24 mouse cellular contexts compared by ENCODE assay signal in the genomic region with DNA sequence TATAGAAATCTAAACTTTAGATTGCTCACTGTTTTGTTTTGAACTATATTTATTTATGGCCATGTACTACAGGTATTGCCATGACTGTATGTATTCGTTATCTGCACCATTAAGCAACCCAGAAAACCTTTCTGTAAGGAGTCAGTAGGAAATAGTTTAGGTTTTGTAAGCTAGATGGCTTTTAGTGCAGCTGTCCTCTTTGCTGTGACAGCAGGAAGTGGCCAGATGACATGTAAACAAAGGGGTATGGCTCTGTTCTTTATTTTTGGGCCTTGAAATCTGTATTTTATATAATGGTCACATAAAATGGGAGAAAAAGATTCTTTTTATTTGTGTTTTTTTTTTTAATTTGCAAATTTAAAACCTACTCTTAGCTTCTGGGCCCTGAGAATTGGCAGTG.
DNase-seq lines count a peak whose midpoint lies in the region; ATAC-seq lines count a peak whose summit lies in the region.
"Had no signal": no experiment of that assay in that cellular context is flagged by ENCODE, and none has a peak within 500 bp of the region (broad histone marks: within the 10 kb centered on the region; RNA-seq: fewer than 3 reads in every experiment).

No protein-coding gene starts in this region.

- no peak overlapping the region for H3K4me2 ChIP-seq in hindbrain, embryonic 12.5 days (replicated peaks)
- H3K4me2 ChIP-seq: heart, embryonic 12.5 days; heart, embryonic 15.5 days; hindbrain, embryonic 14.5 days had no signal

- ATAC-seq in activated CD4-positive, CD25-positive, alpha-beta regulatory T cell, adult 4 months = peak; percentile 36
- ATAC-seq in hindbrain, embryonic 12.5 days (ENCODE audit: low FRiP score) = no peak
- ATAC-seq: forebrain, embryonic 14.5 days; forebrain, postnatal 0 days; hindbrain, postnatal 0 days; intestine, postnatal 0 days had no signal

- no peaks in the 10 kb centered on the region for H3K27me3 ChIP-seq in hindbrain, embryonic 12.5 days
- H3K27me3 ChIP-seq: heart, embryonic 12.5 days; heart, embryonic 15.5 days had no signal

- no peaks in the 10 kb centered on the region for H3K79me2 ChIP-seq in macrophage (ENCODE audit: inconsistent target)

- H3K4me1 ChIP-seq in hindbrain, embryonic 12.5 days = no peaks in the 10 kb centered on the region
- H3K4me1 ChIP-seq: heart, embryonic 15.5 days; hindbrain, embryonic 10.5 days had no signal

- 0 out of 2 replicates have a peak overlapping the region, but pooled peaks have one; percentile 10 for H3K27ac ChIP-seq in macrophage
- H3K27ac ChIP-seq in hindbrain, embryonic 12.5 days = no peak overlapping the region
- H3K27ac ChIP-seq: heart, embryonic 15.5 days; hindbrain, embryonic 10.5 days; hindbrain, embryonic 14.5 days; hindbrain, postnatal 0 days had no signal

- DNase-seq in 416B (ENCODE audit: low read depth) (peak; percentile 66), A20 (ENCODE audit: low read depth, low spot score) (peak; percentile 53)
- DNase-seq in right cerebral cortex, postnatal 25 days = no peak
- DNase-seq: adrenal gland, postnatal 10 days; adrenal gland, postnatal 36 days; B cell, adult 2 months; cerebellum, adult 18-20 months; cerebellum, adult 9-11 months; cerebellum, postnatal 36 days; forebrain, postnatal 0 days; gastrocnemius, postnatal 25 days; heart, postnatal 10 days; heart, postnatal 36 days; kidney, adult 2 months had no signal

- H3K4me3 ChIP-seq in macrophage (ENCODE audit: inconsistent target) = no peak overlapping the region
- no peak overlapping the region for H3K4me3 ChIP-seq in hindbrain, embryonic 12.5 days
- H3K4me3 ChIP-seq: heart, embryonic 12.5 days; heart, embryonic 15.5 days; hindbrain, embryonic 10.5 days had no signal

- no peak overlapping the region for H3K9ac ChIP-seq in hindbrain, embryonic 12.5 days
- H3K9ac ChIP-seq: forebrain, postnatal 0 days; heart, embryonic 12.5 days; heart, embryonic 15.5 days; hindbrain, embryonic 14.5 days had no signal

- WGBS in macrophage (ENCODE audit: missing documents) = 27% methylated on average over 1 of the region's 1 CpGs
- 92% methylated on average over 1 of the region's 1 CpGs for WGBS in hindbrain, embryonic 12.5 days

- no peaks in the 10 kb centered on the region for H3K36me3 ChIP-seq in macrophage (ENCODE audit: inconsistent target)
- no peaks in the 10 kb centered on the region for H3K36me3 ChIP-seq in hindbrain, embryonic 12.5 days
- H3K36me3 ChIP-seq: heart, embryonic 12.5 days; heart, embryonic 15.5 days; hindbrain, embryonic 10.5 days had no signal

- no peaks in the 10 kb centered on the region for H3K9me3 ChIP-seq in hindbrain, embryonic 12.5 days (replicated peaks)
- H3K9me3 ChIP-seq: heart, embryonic 12.5 days; heart, embryonic 15.5 days; hindbrain, embryonic 10.5 days had no signal
